Mouse (Mus musculus) activated CD4-positive, CD25-positive, alpha-beta regulatory T cell (primary cell): ENCODE measurements around the gene E2f4. TPM values are rescaled to one million over a fixed set of nuclear protein-coding genes. Genes with fewer than 3 reads are reported as not detected.

ENCODE experiments used
- polyA plus RNA-seq, 2 experiments: library from polyadenylated mRNA; unstranded; fragments of 100-300 nt; shearing (Covaris generic); gene quantifications; one replicate each; pipeline ENCODE4 v1.2.1; 2017

Gene E2f4
- 100 to 1,000 TPM; 156 to 166 TPM for polyA plus RNA-seq

GRCm38 (mm10) chr8:105297511-105298192 lies at the start of gene E2f4:
E2f4 (plus strand) TSS chr8:105297663.

GRCm38 (mm10) chr8:105254966-105255350 lies 42.5 kb upstream of the E2f4 start, which contains the start of gene B3gnt9:
B3gnt9 (minus strand) TSS chr8:105255153.

GRCm38 (mm10) chr8:105264024-105264982 lies 33.2 kb upstream of the E2f4 start, which contains the start of the genes Tradd and Fbxl8:
Tradd (minus strand) TSS chr8:105264609.
Fbxl8 (plus strand) TSS chr8:105264648.

GRCm38 (mm10) chr8:105269461-105269947 lies 28.0 kb upstream of the E2f4 start, which contains the start of gene Hsf4:
Hsf4 (plus strand) TSS chr8:105269801.

GRCm38 (mm10) chr8:105275840-105276239 lies 21.6 kb upstream of the E2f4 start, which contains the start of gene Nol3:
Nol3 (plus strand) TSS chr8:105276140.

GRCm38 (mm10) chr8:105289805-105290460 lies 7.5 kb upstream of the E2f4 start, which contains the start of gene 4931428F04Rik:
4931428F04Rik (minus strand) TSS chr8:105289864.

GRCm38 (mm10) chr8:105295895-105296573 lies 1.4 kb upstream of the E2f4 start, which contains the start of gene Exoc3l:
Exoc3l (minus strand) TSS chr8:105296101.

GRCm38 (mm10) chr8:105305211-105306145 lies 8.0 kb downstream of the E2f4 start, which contains the start of gene Elmo3:
Elmo3 (plus strand) TSS chr8:105305601.

GRCm38 (mm10) chr8:105326141-105326672 lies 28.7 kb downstream of the E2f4 start, which contains the start of the genes Lrrc29 and Tmem208:
Lrrc29 (minus strand) TSS chr8:105326278.
Tmem208 (plus strand) TSS chr8:105326354.

GRCm38 (mm10) chr8:105347428-105348221 lies 50.2 kb downstream of the E2f4 start, which contains the start of gene Fhod1:
Fhod1 (minus strand) TSS chr8:105347953.

GRCm38 (mm10) chr8:105348450-105349095 lies 51.1 kb downstream of the E2f4 start, which contains the start of gene Slc9a5:
Slc9a5 (plus strand) TSS chr8:105348843.

Other genes starting within 250 kb of the E2f4 start
- gene Ces3a, start 249.1 kb upstream of the E2f4 start, polyA plus RNA-seq: not detected
- gene Ces3b, start 213.9 kb upstream of the E2f4 start, polyA plus RNA-seq: under 1 TPM in 1 of 2 experiments, not detected in 1; 0.10 TPM
- gene Ces4a, start 165.9 kb upstream of the E2f4 start, polyA plus RNA-seq: under 1 TPM in 1 of 2 experiments, not detected in 1; 0.07 TPM
- gene Cbfb, start 127.0 kb upstream of the E2f4 start, polyA plus RNA-seq: 100 to 1,000 TPM; 115 to 135 TPM
- gene D230025D16Rik, start 72.5 kb upstream of the E2f4 start, polyA plus RNA-seq: 10 to 100 TPM; 22.1 to 29.3 TPM
- 1 to 10 TPM; 1.2 to 2.0 TPM for gene B3gnt9, start 42.5 kb upstream of the E2f4 start, polyA plus RNA-seq
- 10 to 100 TPM; 58.0 to 82.4 TPM for gene Tradd, start 33.1 kb upstream of the E2f4 start, polyA plus RNA-seq
- gene Fbxl8, start 33.0 kb upstream of the E2f4 start, polyA plus RNA-seq: 10 to 100 TPM; 16.9 to 24.8 TPM
- under 1 TPM; 0.92 to 0.93 TPM for gene Hsf4, start 27.9 kb upstream of the E2f4 start, polyA plus RNA-seq
- not detected for gene Nol3, start 21.5 kb upstream of the E2f4 start, polyA plus RNA-seq
- 1 to 10 TPM in 1 of 2 experiments, under 1 TPM in 1; 0.60 to 2.2 TPM for gene 4931428F04Rik, start 7.8 kb upstream of the E2f4 start, polyA plus RNA-seq
- 1 to 10 TPM; 1.0 to 1.3 TPM for gene Exoc3l, start 1.6 kb upstream of the E2f4 start, polyA plus RNA-seq
- 10 to 100 TPM in 1 of 2 experiments, 1 to 10 TPM in 1; 4.4 to 10.1 TPM for gene Elmo3, start 7.9 kb downstream of the E2f4 start, polyA plus RNA-seq
- 1 to 10 TPM; 3.3 TPM for gene Lrrc29, start 28.6 kb downstream of the E2f4 start, polyA plus RNA-seq
- gene Tmem208, start 28.7 kb downstream of the E2f4 start, polyA plus RNA-seq: 100 to 1,000 TPM; 127 to 128 TPM
- gene Fhod1, start 50.3 kb downstream of the E2f4 start, polyA plus RNA-seq: 1 to 10 TPM; 1.3 to 2.4 TPM
- 1 to 10 TPM in 1 of 2 experiments, under 1 TPM in 1; 0.10 to 2.2 TPM for gene Slc9a5, start 51.2 kb downstream of the E2f4 start, polyA plus RNA-seq
- 1 to 10 TPM in 1 of 2 experiments, not detected in 1; 1.1 TPM for gene Plekhg4, start 75.6 kb downstream of the E2f4 start, polyA plus RNA-seq
- gene Kctd19, start 115.8 kb downstream of the E2f4 start, polyA plus RNA-seq: under 1 TPM in 1 of 2 experiments, not detected in 1; 0.63 TPM
- gene Lrrc36, start 115.9 kb downstream of the E2f4 start, polyA plus RNA-seq: not detected
- gene Tppp3, start 173.9 kb downstream of the E2f4 start, polyA plus RNA-seq: 1 to 10 TPM in 1 of 2 experiments, not detected in 1; 1.8 TPM
- gene Zdhhc1, start 199.2 kb downstream of the E2f4 start, polyA plus RNA-seq: 1 to 10 TPM; 1.5 to 4.3 TPM
- under 1 TPM in 1 of 2 experiments, not detected in 1; 0.37 TPM for gene Hsd11b2, start 221.1 kb downstream of the E2f4 start, polyA plus RNA-seq